Mouse (Mus musculus) limb, embryonic 14.5 days (tissue): ENCODE data around the gene Ifi203. TPM values are rescaled to one million over a fixed set of nuclear protein-coding genes. Genes with fewer than 3 reads are reported as not detected.
"Not testable (repeated sequence)": the region's sequence is repeated elsewhere in the genome, so short reads cannot be mapped to it uniquely, and the experiment has no call there.

ENCODE experiments used
- ATAC-seq: fragments of 200-750 bp; cut with Nextera tagmentation; 2 replicates; pipeline ENCODE4 v1.8.0; 2017; ENCODE audit warnings: low read depth, moderate number of reproducible peaks, moderate TSS enrichment; ENCODE audit not compliant: low FRiP score
- DNase-seq: peaks from one replicate; pipeline ENCODE4 v3.0.0-alpha.2; 2015; ENCODE audit warnings: low spot score
- H3K27ac ChIP-seq: fragments of 300-500 bp; sonication (generic); replicated peaks from 2 replicates; pipeline ENCODE4 v1.5.1; 2014; ENCODE audit warnings: low read depth, mild to moderate bottlenecking, low read length, moderate library complexity, mixed read lengths
- H3K27me3 ChIP-seq: fragments of 300-500 bp; sonication (generic); 2 replicates; pipeline ENCODE4 v1.6.1; 2014; ENCODE audit warnings: low read length, mixed read lengths; ENCODE audit not compliant: control insufficient read depth, insufficient read depth
- H3K36me3 ChIP-seq: fragments of 300-500 bp; sonication (generic); 2 replicates; pipeline ENCODE4 v1.6.1; 2014; ENCODE audit warnings: mild to moderate bottlenecking, low read length, moderate library complexity, mixed read lengths; ENCODE audit not compliant: control insufficient read depth, insufficient read depth
- H3K4me1 ChIP-seq: fragments of 300-500 bp; sonication (generic); 2 replicates; pipeline ENCODE4 v1.6.1; 2014; ENCODE audit warnings: antibody characterized with exemption, low read length, mixed read lengths; ENCODE audit not compliant: control insufficient read depth, insufficient read depth
- H3K4me2 ChIP-seq: fragments of 300-500 bp; sonication (generic); replicated peaks from 2 replicates; pipeline ENCODE4 v1.6.1; 2014; ENCODE audit warnings: low read depth, mild to moderate bottlenecking, low read length, moderate library complexity; ENCODE audit not compliant: severe bottlenecking
- H3K4me3 ChIP-seq: fragments of 300-500 bp; sonication (generic); replicated peaks from 2 replicates; pipeline ENCODE4 v1.5.1; 2014; ENCODE audit warnings: low read length
- H3K9ac ChIP-seq: fragments of 300-500 bp; sonication (generic); 2 replicates; pipeline ENCODE4 v1.6.1; 2014; ENCODE audit warnings: mild to moderate bottlenecking, low read depth, low read length, moderate library complexity; ENCODE audit not compliant: severe bottlenecking
- H3K9me3 ChIP-seq: fragments of 300-500 bp; sonication (generic); 2 replicates; pipeline ENCODE4 v1.6.1; 2016; ENCODE audit warnings: low read length; ENCODE audit not compliant: control insufficient read depth
- POLR2A ChIP-seq: fragments of 200-500 bp; IDR thresholded peaks from 2 replicates; pipeline ENCODE4 v1.8.0; 2012; ENCODE audit warnings: inconsistent platforms, mild to moderate bottlenecking, moderate library complexity, borderline replicate concordance; ENCODE audit not compliant: insufficient read depth, insufficient read length; ENCODE audit errors: extremely low read depth
- whole genome bisulfite sequencing: fragments of 180-500 bp; shearing (Covaris S2); extraction: QIAGEN DNeasy Blood & Tissue Kit; methylation state at CpG from one replicate; pipeline ENCODE4 v1.1.7; 2014; 5-methylcytosine and 5-hydroxymethylcytosine counted together
- polyA plus RNA-seq, 2 experiments: library from polyadenylated mRNA; depleted of rRNA in 1 of 2; stranded (reverse) in 1 of 2; unstranded in 1 of 2; fragments of >200 nt; fragmentation: Nextera tagmentation in 1 of 2; extraction: Ambion mirVana in 1 of 2; gene quantifications; 2 replicates each; pipeline versions ENCODE4 v1.2.1 to v1.2.3; 2012 to 2014

The Ifi203 gene
- polyA plus RNA-seq, 2 experiments: 0.84 to 0.92 TPM

GRCm38 (mm10) chr1:173914559-173914958 is 27.9 kb downstream of the Ifi203 start:
- H3K4me1 ChIP-seq: no peaks in the 10 kb centered on the region
- H3K27ac ChIP-seq: no peak overlapping the region
- H3K4me3 ChIP-seq: no peak overlapping the region
- WGBS: 77% methylated on average over 2 of the region's 2 CpGs
- no peaks in the 10 kb centered on the region for H3K27me3 ChIP-seq
- no peaks in the 10 kb centered on the region for H3K9me3 ChIP-seq
- no peak for ATAC-seq
- TF ChIP-seq POLR2A: no peak
- H3K4me2 ChIP-seq: no peak overlapping the region
- DNase-seq: no peak
- H3K36me3 ChIP-seq: no peaks in the 10 kb centered on the region
- H3K9ac ChIP-seq: no peak overlapping the region

GRCm38 (mm10) chr1:173913256-173913791 is 29.1 kb downstream of the Ifi203 start:
- H3K4me2 ChIP-seq, DNase-seq: not testable (repeated sequence)

GRCm38 (mm10) chr1:173912548-173913255 is 29.8 kb downstream of the Ifi203 start, which contains the start of gene Ifi211:
Ifi211 (minus strand) TSS chr1:173913046.
- not testable (repeated sequence) for H3K36me3 ChIP-seq

More at GRCm38 (mm10) chr1:173913256-173913791, 29.1 kb downstream of the Ifi203 start:
- H3K36me3 ChIP-seq, H3K27ac ChIP-seq, H3K4me3 ChIP-seq, H3K27me3 ChIP-seq, H3K4me1 ChIP-seq, ATAC-seq, H3K9ac ChIP-seq, H3K9me3 ChIP-seq: not testable (repeated sequence)

GRCm38 (mm10) chr1:173911808-173912464 is 30.5 kb downstream of the Ifi203 start:
- no peak overlapping the region for H3K27ac ChIP-seq
- WGBS: 79% methylated on average over 2 of the region's 2 CpGs
- no peak for ATAC-seq

More at GRCm38 (mm10) chr1:173912548-173913255, 29.8 kb downstream of the Ifi203 start, which contains the start of gene Ifi211:
- H3K9me3 ChIP-seq, H3K4me3 ChIP-seq, H3K9ac ChIP-seq, H3K4me1 ChIP-seq, H3K4me2 ChIP-seq, H3K27ac ChIP-seq, H3K27me3 ChIP-seq, DNase-seq, ATAC-seq: not testable (repeated sequence)
- WGBS: 79% methylated on average over 6 of the region's 6 CpGs

GRCm38 (mm10) chr1:173908390-173908789 is 34.1 kb downstream of the Ifi203 start:
- H3K27me3 ChIP-seq, H3K27ac ChIP-seq, ATAC-seq, H3K9ac ChIP-seq, H3K36me3 ChIP-seq, H3K4me2 ChIP-seq, H3K4me3 ChIP-seq, H3K4me1 ChIP-seq, DNase-seq, H3K9me3 ChIP-seq: not testable (repeated sequence)

More at GRCm38 (mm10) chr1:173911808-173912464, 30.5 kb downstream of the Ifi203 start:
- TF ChIP-seq POLR2A: no peak
- Histone ChIP-seq H3K4me3 (no peak overlapping the region), H3K36me3 (no peaks in the 10 kb centered on the region), H3K9me3 (no peaks in the 10 kb centered on the region), H3K27me3 (no peaks in the 10 kb centered on the region), H3K9ac (no peak overlapping the region), H3K4me2 (no peak overlapping the region), H3K4me1 (no peaks in the 10 kb centered on the region)
- no peak for DNase-seq

- not testable (repeated sequence) for H3K4me2 ChIP-seq, DNase-seq, H3K4me3 ChIP-seq, H3K27me3 ChIP-seq, H3K4me1 ChIP-seq, H3K36me3 ChIP-seq, H3K27ac ChIP-seq, H3K9ac ChIP-seq, ATAC-seq, H3K9me3 ChIP-seq
- WGBS: 80% methylated on average over 2 of the region's 4 CpGs
Measured at GRCm38 (mm10) chr1:173905885-173906284, 36.6 kb downstream of the Ifi203 start.

GRCm38 (mm10) chr1:173889741-173890140 is 52.7 kb downstream of the Ifi203 start:
- H3K27me3 ChIP-seq, DNase-seq, H3K4me3 ChIP-seq, ATAC-seq, H3K9ac ChIP-seq, H3K36me3 ChIP-seq, H3K4me1 ChIP-seq, H3K27ac ChIP-seq, H3K4me2 ChIP-seq, H3K9me3 ChIP-seq: not testable (repeated sequence)
